Mouse (Mus musculus) liver, postnatal 0 days (tissue): Measurements from ENCODE around the gene Olfr1442.

ENCODE experiments used
- CTCF ChIP-seq: sonication (generic); IDR thresholded peaks from 2 replicates; pipeline ENCODE4 v1.5.1; 2016; ENCODE audit warnings: antibody characterized with exemption, low read depth
- EP300 ChIP-seq: IDR thresholded peaks from 2 replicates; pipeline ENCODE4 v1.6.1; 2016; ENCODE audit warnings: antibody characterized with exemption, low read depth, mild to moderate bottlenecking

DNA sequence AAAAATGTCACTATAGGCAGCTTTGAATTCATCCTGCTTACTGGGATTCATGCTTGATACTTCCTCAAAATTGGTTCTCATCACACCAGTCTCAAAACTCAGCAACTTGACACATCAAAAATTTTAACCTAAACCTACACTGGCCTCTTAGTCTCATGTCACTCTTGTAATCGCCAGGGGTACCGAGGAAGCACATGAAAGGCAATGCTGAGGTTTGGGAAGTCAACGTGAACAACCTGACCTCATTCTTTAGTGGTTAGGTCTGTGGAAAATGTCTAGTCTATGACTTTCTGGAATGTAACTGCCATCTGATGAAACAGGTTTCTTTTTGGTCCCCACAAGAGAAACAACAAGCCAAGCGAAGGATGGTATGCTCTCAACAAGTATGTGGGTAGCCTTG, 35.3 kb upstream of the Olfr1442 start:
- no peak for TF ChIP-seq CTCF
- TF ChIP-seq EP300 = no peak
